Mouse (Mus musculus) neural tube, embryonic 12.5 days (tissue): ENCODE measurements at regions not wholly inside any gene's neighbourhood (a gene's known extent, or its start where the extent isn't known, plus 50 kb on each side); places are given as distances from the start of the nearest gene placed in this dataset.

ENCODE experiments used
- ATAC-seq: fragments of 200-750 bp; cut with Nextera tagmentation; 2 replicates; pipeline ENCODE4 v1.8.0; 2017; ENCODE audit warnings: low read depth, mild to moderate bottlenecking, moderate TSS enrichment, moderate library complexity; ENCODE audit not compliant: low FRiP score
- H3K27ac ChIP-seq: fragments of 300-500 bp; sonication (generic); 2 replicates; pipeline ENCODE4 v1.5.1; 2016
- H3K27me3 ChIP-seq: fragments of 300-500 bp; sonication (generic); replicated peaks from 2 replicates; pipeline ENCODE4 v1.6.1; 2016; ENCODE audit warnings: mild to moderate bottlenecking
- H3K36me3 ChIP-seq: fragments of 300-500 bp; sonication (generic); 2 replicates; pipeline ENCODE4 v1.6.1; 2016; ENCODE audit warnings: mild to moderate bottlenecking
- H3K4me1 ChIP-seq: fragments of 300-500 bp; sonication (generic); 2 replicates; pipeline ENCODE4 v1.6.1; 2016
- H3K4me2 ChIP-seq: fragments of 300-500 bp; sonication (generic); replicated peaks from 2 replicates; pipeline ENCODE4 v1.6.1; 2016; ENCODE audit warnings: mild to moderate bottlenecking
- H3K4me3 ChIP-seq: fragments of 300-500 bp; sonication (generic); 2 replicates; pipeline ENCODE4 v1.5.1; 2016
- H3K9ac ChIP-seq: fragments of 300-500 bp; sonication (generic); 2 replicates; pipeline ENCODE4 v1.6.1; 2016; ENCODE audit warnings: mild to moderate bottlenecking
- H3K9me3 ChIP-seq: fragments of 300-500 bp; sonication (generic); 2 replicates; pipeline ENCODE4 v1.6.1; 2016; ENCODE audit warnings: mild to moderate bottlenecking
- WGBS: fragments of 180-500 bp; shearing (Covaris S2); methylation state at CpG from one replicate; pipeline ENCODE4 v1.1.7; 2016; 5-methylcytosine and 5-hydroxymethylcytosine counted together

DNA sequence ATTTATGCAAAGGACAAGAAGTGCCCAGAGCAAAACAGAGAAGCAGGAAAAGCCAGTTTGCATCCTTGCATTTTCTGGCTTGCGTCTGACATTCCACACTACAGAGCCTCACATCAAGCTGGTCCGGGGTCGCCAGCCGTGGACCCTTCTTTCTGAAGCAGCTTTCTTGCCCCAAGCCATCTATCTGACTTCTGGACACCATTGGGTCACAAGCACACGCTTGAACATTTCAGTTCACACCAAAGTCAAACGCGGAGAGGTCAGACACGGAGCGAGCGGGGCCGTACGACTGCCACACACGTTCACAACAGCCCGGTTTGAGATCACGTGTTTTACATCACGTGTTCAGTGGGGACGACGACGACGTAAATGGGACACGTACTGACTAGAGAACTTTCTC is 108.9 kb upstream of the D1Pas1 start:
- Histone ChIP-seq H3K4me2 (no peak overlapping the region), H3K27ac (no peak overlapping the region), H3K9me3 (no peaks in the 10 kb centered on the region), H3K9ac (no peak overlapping the region), H3K4me1 (no peaks in the 10 kb centered on the region), H3K27me3 (no peaks in the 10 kb centered on the region), H3K4me3 (no peak overlapping the region), H3K36me3 (no peaks in the 10 kb centered on the region)
- WGBS: 94% methylated on average over 21 of the region's 21 CpGs
- no peak for ATAC-seq

DNA sequence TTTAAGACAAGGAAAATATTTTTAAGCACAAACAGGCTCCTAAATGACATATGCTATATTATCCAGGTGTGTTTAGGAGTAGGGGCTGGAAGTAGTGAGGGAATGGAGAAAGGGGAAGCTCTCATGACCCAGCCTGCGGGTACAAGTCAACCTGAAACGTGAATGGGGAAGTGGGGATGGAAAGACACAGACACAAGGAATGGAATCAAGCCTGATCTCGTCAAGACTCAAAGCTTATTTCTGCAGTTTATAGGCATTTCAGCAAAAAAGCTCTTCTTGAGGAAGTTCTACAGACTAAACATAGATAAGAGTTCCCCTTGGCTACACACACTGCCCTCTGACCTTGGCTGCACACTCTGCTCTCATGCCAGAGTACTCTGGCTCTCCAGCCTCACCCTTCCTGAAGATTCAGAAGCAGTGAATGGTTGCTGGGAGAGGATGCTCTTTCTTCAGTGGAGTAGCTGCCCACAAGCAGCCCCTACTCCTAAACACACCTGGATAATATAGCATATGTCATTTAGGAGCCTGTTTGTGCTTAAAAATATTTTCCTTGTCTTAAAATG is 106.4 kb upstream of the Rrp15 start:
- Histone ChIP-seq H3K4me2 (no peak overlapping the region), H3K4me3 (no peak overlapping the region), H3K27me3 (no peaks in the 10 kb centered on the region), H3K27ac (no peak overlapping the region), H3K9ac (no peak overlapping the region), H3K4me1 (no peaks in the 10 kb centered on the region), H3K36me3 (no peaks in the 10 kb centered on the region), H3K9me3 (no peaks in the 10 kb centered on the region)
- ATAC-seq: no peak
- WGBS: 93% methylated on average over 3 of the region's 3 CpGs

DNA sequence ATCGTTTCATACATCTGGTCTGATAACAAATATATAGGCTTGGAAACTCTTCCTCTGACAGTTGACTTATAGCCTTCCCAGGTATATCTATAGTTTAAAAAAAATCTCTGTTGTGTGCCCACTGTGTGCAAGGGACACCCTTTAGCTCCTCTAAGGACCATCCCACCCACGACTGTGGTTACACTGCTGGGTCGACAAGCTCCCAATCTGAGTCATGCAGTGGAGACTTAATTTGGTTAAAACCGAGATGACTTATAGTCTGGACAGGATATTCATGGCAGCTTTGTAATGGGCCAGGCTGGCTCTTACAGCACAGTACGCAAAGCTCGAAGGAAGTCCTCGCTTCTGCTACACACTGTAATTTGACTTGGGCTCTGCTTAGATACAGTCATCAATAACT is 96.1 kb upstream of the Rrp15 start:
- Histone ChIP-seq H3K27ac (no peak overlapping the region), H3K36me3 (no peaks in the 10 kb centered on the region), H3K9me3 (no peaks in the 10 kb centered on the region), H3K9ac (no peak overlapping the region), H3K4me2 (no peak overlapping the region), H3K27me3 (no peaks in the 10 kb centered on the region), H3K4me3 (no peak overlapping the region), H3K4me1 (peaks cover 5% of the 10 kb centered on the region; the same call in 1 of the 2 replicates)
- 93% methylated on average over 7 of the region's 7 CpGs for WGBS
- ATAC-seq: no peak

DNA sequence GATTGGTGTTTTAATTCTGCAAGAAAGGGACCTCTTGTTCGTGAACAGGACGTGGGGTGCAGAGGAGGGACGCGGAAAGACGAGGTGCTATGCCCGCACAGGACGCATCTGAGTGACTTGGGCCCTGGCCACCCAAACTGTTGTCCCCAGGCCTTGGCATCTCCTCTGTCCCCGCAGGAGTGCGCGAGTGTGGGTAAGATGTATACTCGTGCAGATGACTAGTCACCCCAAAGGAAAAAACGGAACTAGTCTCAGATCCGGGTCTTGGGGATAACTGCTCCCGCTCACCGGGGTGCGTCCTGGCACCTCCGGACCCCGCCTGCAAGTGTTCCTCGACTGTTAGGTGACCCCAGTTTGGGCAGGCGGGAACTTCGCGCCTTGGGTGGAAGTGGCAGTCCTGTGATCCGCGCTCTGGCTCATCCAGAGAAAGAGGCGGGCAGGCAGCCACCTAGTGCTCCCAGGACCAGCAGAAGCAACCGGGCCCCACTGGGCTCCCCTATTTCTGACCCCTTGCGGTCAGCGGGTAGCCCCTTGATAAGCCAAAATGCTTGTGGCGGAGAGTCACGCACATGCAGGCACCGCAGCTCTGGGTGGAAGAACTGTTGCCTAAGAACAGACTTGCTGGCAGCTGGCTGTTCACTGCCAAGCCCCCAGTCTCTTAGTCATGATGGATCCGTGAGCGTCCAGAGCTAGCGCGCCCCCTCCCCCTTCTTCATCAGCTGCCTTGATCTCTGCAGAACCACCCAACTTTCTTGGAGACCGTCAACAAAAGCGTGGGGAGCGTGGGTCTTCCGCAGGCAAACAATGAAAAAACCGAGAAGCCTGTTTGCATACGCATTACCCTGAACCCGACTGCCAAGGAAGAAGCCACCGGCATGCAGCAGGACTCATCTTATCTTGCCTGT is 85.0 kb upstream of the Rrp15 start:
- Histone ChIP-seq H3K27me3 (no peaks in the 10 kb centered on the region), H3K4me3 (peak overlapping the region; percentile 31), H3K9me3 (no peaks in the 10 kb centered on the region), H3K4me1 (peaks cover 14% of the 10 kb centered on the region), H3K9ac (peak overlapping the region; percentile 42), H3K27ac (no peak overlapping the region), H3K36me3 (no peaks in the 10 kb centered on the region), H3K4me2 (peak overlapping the region; percentile 81)
- under 1% methylated on average over 43 of the region's 43 CpGs for WGBS
- ATAC-seq: peak; percentile 76

DNA sequence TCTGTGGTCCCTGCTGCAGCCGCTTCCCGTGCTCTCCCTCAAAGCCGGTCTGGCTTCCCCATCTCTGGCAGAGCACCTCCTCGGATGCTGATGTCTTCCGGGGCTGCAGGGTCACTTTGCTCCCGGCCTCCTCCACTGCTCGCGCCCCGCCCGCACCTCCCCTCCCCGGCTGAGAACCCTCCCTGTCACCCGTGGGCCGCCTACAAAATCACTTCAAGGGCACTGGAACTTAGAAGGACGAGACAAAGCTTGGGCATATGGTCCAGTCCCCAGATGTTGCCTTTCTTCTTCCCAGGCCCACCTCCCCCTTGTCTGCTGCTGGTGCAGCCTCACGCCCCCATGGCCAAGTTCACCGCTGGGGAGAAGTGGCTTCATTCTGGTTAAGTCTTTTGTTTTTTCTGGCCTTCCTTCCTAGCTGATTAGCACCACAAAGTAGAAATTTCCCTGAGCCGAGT is 84.3 kb upstream of the Rrp15 start:
- 1% methylated on average over 17 of the region's 17 CpGs for WGBS
- Histone ChIP-seq H3K4me3 (peak overlapping the region; percentile 31), H3K27ac (no peak overlapping the region), H3K4me1 (peaks cover 14% of the 10 kb centered on the region), H3K9me3 (no peaks in the 10 kb centered on the region), H3K27me3 (no peaks in the 10 kb centered on the region), H3K9ac (peak overlapping the region; percentile 42), H3K36me3 (no peaks in the 10 kb centered on the region), H3K4me2 (peak overlapping the region; percentile 81)
- ATAC-seq: 0 out of 2 replicates have a peak, but pooled peaks have one; percentile 27

DNA sequence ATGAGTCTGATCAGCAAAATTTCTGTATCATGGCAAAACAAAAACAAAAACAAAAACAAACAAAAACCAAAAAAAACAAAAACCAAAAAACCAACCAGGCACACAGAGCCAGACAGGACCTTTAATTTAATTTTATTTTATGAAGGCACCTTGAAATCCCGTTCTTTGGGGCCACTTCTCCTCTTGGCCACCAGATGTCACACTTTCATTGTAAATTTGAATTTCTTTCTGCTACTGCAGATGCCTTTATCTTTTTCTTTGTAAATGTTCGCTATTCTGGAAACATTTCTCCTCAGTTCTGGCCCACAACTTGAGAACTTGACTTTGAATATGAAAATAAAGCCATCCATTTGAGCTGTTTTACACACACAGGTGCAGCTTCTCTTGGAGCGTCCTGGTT is 78.6 kb upstream of the Rrp15 start:
- no peak overlapping the region for H3K9ac ChIP-seq
- no peak overlapping the region for H3K4me3 ChIP-seq
- no peak overlapping the region for H3K4me2 ChIP-seq
- no peaks in the 10 kb centered on the region for H3K27me3 ChIP-seq
- WGBS: 28% methylated on average over 3 of the region's 3 CpGs
- no peak for ATAC-seq
- no peaks in the 10 kb centered on the region for H3K36me3 ChIP-seq
- no peaks in the 10 kb centered on the region for H3K4me1 ChIP-seq
- no peaks in the 10 kb centered on the region for H3K9me3 ChIP-seq
- H3K27ac ChIP-seq: no peak overlapping the region

DNA sequence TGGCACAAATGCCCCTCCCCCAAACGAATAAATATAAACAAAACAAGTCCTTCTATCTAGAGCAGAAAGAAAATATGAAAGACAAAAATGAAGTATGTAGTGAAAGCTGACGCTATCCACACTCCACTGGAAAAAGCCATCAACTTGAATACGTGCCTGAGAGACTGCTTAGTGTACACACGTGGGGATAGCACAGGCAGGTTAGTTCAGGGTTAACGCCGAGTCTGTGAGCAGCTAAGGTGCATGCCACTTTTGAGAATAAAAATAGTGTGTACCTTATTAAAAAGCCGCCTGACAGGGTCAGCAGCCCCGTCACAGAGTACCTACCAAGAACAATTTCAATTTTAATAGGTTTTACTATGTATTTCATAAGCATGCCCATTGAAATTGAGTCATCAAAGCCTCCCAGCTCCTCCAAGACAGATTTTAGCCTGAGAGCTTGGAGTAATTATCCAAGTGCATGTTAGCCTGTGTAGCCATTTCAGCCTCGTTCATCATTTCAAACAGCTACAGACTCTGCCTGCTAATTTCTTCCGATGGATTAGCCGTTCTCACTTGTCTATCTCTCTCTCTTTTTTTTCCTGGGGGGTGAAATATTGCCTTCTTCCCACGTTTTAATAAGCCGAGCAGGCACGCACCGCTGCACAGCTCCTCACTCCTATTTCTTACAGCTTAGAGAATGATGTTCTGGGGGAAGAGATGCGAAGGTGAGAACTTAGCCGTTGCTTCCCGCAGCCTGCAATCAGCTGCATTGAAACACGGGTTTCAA is 59.2 kb upstream of the Rrp15 start:
- Histone ChIP-seq H3K4me2 (peak overlapping the region; percentile 35), H3K4me1 (no peaks in the 10 kb centered on the region), H3K4me3 (no peak overlapping the region), H3K27me3 (no peaks in the 10 kb centered on the region), H3K36me3 (no peaks in the 10 kb centered on the region), H3K9ac (no peak overlapping the region), H3K27ac (0 out of 2 replicates have a peak overlapping the region, but pooled peaks have one; percentile 20), H3K9me3 (no peaks in the 10 kb centered on the region)
- no peak for ATAC-seq
- 64% methylated on average over 19 of the region's 19 CpGs for WGBS

DNA sequence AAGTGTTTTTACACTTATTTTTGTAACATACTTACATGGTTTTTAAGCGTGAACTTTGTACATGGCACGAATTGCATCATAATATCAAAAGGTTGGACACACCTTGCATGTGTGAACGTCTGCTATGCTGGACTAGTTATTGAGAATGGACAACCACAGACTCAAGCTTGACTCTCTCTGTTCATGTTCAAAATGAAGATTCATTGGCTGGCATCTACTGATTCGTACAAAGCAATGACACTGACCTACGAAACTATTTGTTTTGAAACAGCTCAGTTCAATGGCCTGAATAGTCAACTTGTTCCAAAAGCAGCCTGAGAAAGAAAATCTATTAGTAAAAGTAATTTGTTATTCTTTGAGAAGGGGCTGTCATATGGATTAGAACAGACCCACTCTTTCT is 55.3 kb upstream of the Rrp15 start:
- 89% methylated on average over 5 of the region's 5 CpGs for WGBS

More for the DNA sequence above, 55.3 kb upstream of the Rrp15 start:
- H3K9ac ChIP-seq: no peak overlapping the region
- H3K27me3 ChIP-seq: no peaks in the 10 kb centered on the region
- no peak overlapping the region for H3K4me2 ChIP-seq
- no peak for ATAC-seq
- no peak overlapping the region for H3K4me3 ChIP-seq
- H3K36me3 ChIP-seq: no peaks in the 10 kb centered on the region
- no peaks in the 10 kb centered on the region for H3K9me3 ChIP-seq
- H3K27ac ChIP-seq: no peak overlapping the region
- H3K4me1 ChIP-seq: no peaks in the 10 kb centered on the region
